Mouse (Mus musculus) embryonic fibroblast, embryonic 13.5 days (primary cell): Measurements from ENCODE around the gene Tsga10ip. TPM values are rescaled to one million over a fixed set of nuclear protein-coding genes. Genes with fewer than 3 reads are reported as not detected.
"Not testable (repeated sequence)": the region's sequence is repeated elsewhere in the genome, so short reads cannot be mapped to it uniquely, and the experiment has no call there.

Source experiments
- H3K27ac ChIP-seq: 2 replicates; pipeline ENCODE4 v1.5.1; 2012; ENCODE audit warnings: low read length, control low read depth, inconsistent platforms; ENCODE audit not compliant: insufficient read depth
- H3K4me1 ChIP-seq: 2 replicates; pipeline ENCODE4 v1.6.1; 2011; ENCODE audit warnings: low read length; ENCODE audit not compliant: control insufficient read depth, insufficient read depth
- H3K4me3 ChIP-seq: 2 replicates; pipeline ENCODE4 v1.5.1; 2011; ENCODE audit warnings: mild to moderate bottlenecking, control low read depth, low read length; ENCODE audit not compliant: insufficient read depth
- CTCF ChIP-seq: IDR thresholded peaks from 2 replicates; pipeline ENCODE4 v1.5.1; 2011; ENCODE audit warnings: mild to moderate bottlenecking, control low read depth, low read length, moderate library complexity, borderline replicate concordance; ENCODE audit not compliant: insufficient read depth
- POLR2A ChIP-seq: IDR thresholded peaks from 2 replicates; pipeline ENCODE4 v1.6.1; 2011; ENCODE audit warnings: low read depth, mild to moderate bottlenecking, control low read depth, low read length, moderate library complexity
- polyA plus RNA-seq: library from polyadenylated mRNA; stranded (reverse); fragments of >200 nt; gene quantifications from 2 replicates; pipeline ENCODE4 v1.2.4, GENCODE M21; 2011; ENCODE audit warnings: low read depth; ENCODE audit not compliant: missing spikeins, insufficient read length

Gene Tsga10ip
- polyA plus RNA-seq, 1 experiment, result not detected

DNA sequence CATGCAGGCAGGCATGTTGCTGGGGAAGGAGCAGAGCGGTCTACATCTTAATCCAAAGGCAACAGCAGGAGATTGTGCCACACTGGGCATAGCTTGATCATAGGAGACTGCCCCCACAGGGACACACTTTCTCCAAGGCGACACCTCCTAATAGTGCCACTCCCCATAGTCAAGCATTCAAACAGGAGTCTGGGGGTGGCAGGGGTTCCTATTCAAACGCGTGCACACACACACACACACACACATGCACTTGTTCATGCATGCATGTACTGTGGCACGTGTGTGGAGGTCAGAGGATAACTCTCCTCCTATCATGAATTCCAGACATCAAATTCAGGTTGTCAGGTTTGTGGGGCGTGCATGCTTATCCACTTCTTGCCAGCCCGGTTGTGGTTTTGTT, 29.6 kb downstream of the Tsga10ip start:
- Histone ChIP-seq H3K27ac (no peak overlapping the region), H3K4me3 (no peak overlapping the region), H3K4me1 (peaks cover 6% of the 10 kb centered on the region; the same call in 1 of the 2 replicates)
- TF ChIP-seq CTCF, result no peak
- TF ChIP-seq POLR2A, result no peak

GRCm38 (mm10) chr19:5370932-5371331, 31.4 kb downstream of the Tsga10ip start:
- H3K27ac ChIP-seq, result no peak overlapping the region

DNA sequence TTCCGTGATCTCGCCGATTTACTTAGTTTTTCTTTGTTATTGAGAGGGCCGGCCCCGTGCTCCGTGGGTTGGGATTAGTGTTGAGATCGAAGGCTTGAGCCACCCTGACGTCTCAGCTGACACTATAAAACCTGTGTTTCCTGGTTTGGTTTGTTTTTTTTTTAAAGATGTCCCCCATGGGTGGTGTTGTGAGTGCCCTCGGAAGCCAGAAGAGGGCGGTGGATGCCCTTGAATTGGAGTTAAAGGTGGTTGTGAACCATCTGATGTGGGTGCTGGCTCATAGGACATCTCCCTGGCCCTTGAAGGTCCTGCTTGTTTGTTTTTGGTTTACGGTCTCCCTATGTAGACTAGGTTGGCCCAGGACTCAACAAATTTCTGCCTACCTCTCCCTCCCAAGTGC, 34.9 kb downstream of the Tsga10ip start:
- Histone ChIP-seq H3K27ac (no peak overlapping the region), H3K4me1 (peaks cover 6% of the 10 kb centered on the region; the same call in 1 of the 2 replicates), H3K4me3 (peak overlapping the region; percentile 88)
- TF ChIP-seq CTCF, result no peak
- no peak for TF ChIP-seq POLR2A

More at GRCm38 (mm10) chr19:5370932-5371331, 31.4 kb downstream of the Tsga10ip start:
- TF ChIP-seq POLR2A, result no peak
- TF ChIP-seq CTCF, result no peak
- Histone ChIP-seq H3K4me1 (peaks cover 6% of the 10 kb centered on the region; the same call in 1 of the 2 replicates), H3K4me3 (no peak overlapping the region)

GRCm38 (mm10) chr19:5367053-5367359, 35.3 kb downstream of the Tsga10ip start, which contains the start of gene Banf1:
Gene Banf1, minus strand, starts transcription at chr19:5367168.
- peak within 1 kb of the TSS; percentile 88 for H3K4me3 ChIP-seq

DNA sequence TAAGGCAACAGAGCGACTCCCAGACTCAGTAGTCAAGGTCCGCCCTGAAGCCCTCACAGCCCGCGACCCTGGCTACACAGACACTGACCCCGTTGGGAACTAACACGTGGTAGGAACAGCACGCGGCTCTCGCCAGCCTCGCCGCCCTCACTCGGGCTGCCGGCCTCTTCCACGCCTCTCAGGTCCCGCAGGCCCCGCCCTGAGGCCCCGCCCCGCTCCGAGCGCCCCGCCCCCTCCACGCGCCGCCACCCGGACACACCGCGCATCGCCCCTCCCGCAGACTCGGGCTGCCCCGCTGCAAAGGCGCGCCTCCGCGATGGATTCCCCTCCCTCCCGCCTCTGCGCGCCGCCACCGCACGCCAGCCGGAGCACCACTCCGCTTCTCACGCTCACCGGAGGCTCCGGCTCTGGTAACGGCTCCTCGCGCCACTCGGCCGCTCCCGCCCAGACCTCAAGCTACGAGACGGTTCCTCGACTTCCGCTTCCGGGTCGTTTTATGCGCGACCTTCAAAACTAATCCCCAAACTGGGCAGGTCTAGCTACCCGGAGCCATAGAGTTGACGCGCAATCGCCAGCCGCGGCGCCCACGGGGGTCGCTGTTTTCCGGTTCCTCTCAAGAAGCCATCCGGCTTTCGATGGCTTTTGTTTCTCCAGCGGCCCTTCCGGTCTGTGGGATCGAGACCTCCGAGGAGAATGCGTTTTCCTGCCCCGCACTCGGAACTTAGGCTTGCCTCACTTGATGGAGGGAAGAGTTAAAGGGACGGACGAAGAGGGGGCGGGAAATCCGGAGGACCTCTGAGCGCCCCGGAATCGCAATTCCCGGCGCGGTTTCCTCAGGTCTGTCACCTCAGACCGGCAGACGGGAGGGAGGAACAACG, 35.9 kb downstream of the Tsga10ip start, which contains the start of gene Eif1ad:
Gene Eif1ad, plus strand, starts transcription at position 567 of the 878 bp plus-strand sequence.
- TF ChIP-seq POLR2A (peak; percentile 56), CTCF (no peak)
- H3K27ac ChIP-seq, result peak within 1 kb of the TSS; percentile 89
- H3K4me3 ChIP-seq, result peak within 1 kb of the TSS; percentile 88
- peaks cover 6% of the 10 kb centered on the region; the same call in 1 of the 2 replicates for H3K4me1 ChIP-seq

More at GRCm38 (mm10) chr19:5367053-5367359, 35.3 kb downstream of the Tsga10ip start, which contains the start of gene Banf1:
- Histone ChIP-seq H3K4me1 (peaks cover 6% of the 10 kb centered on the region; the same call in 1 of the 2 replicates), H3K27ac (peak within 1 kb of the TSS; percentile 89)
- TF ChIP-seq POLR2A, result peak; percentile 49; the same call in 1 of the 2 replicates
- TF ChIP-seq CTCF, result no peak

- TF ChIP-seq POLR2A (no peak), CTCF (no peak)
- H3K4me3 ChIP-seq, result peak overlapping the region; percentile 72
- no peak overlapping the region for H3K27ac ChIP-seq
- peaks cover 6% of the 10 kb centered on the region; the same call in 1 of the 2 replicates for H3K4me1 ChIP-seq
Observed at GRCm38 (mm10) chr19:5365751-5366150, 36.6 kb downstream of the Tsga10ip start.

GRCm38 (mm10) chr19:5364124-5364523, 38.2 kb downstream of the Tsga10ip start:
- Histone ChIP-seq H3K27ac (no peak overlapping the region), H3K4me1 (peaks cover 6% of the 10 kb centered on the region; the same call in 1 of the 2 replicates), H3K4me3 (no peak overlapping the region)
- TF ChIP-seq POLR2A, result no peak
- no peak for TF ChIP-seq CTCF

- no peak overlapping the region for H3K4me3 ChIP-seq
- no peak for TF ChIP-seq POLR2A
- no peak for TF ChIP-seq CTCF
- H3K27ac ChIP-seq, result no peak overlapping the region
- no peaks in the 10 kb centered on the region for H3K4me1 ChIP-seq
Observed at GRCm38 (mm10) chr19:5362186-5362585, 40.1 kb downstream of the Tsga10ip start.

- H3K4me1 ChIP-seq, result no peaks in the 10 kb centered on the region
- no peak overlapping the region for H3K4me3 ChIP-seq
- TF ChIP-seq CTCF (no peak), POLR2A (no peak)
- no peak overlapping the region for H3K27ac ChIP-seq
Observed at GRCm38 (mm10) chr19:5356080-5356479, 46.2 kb downstream of the Tsga10ip start.

DNA sequence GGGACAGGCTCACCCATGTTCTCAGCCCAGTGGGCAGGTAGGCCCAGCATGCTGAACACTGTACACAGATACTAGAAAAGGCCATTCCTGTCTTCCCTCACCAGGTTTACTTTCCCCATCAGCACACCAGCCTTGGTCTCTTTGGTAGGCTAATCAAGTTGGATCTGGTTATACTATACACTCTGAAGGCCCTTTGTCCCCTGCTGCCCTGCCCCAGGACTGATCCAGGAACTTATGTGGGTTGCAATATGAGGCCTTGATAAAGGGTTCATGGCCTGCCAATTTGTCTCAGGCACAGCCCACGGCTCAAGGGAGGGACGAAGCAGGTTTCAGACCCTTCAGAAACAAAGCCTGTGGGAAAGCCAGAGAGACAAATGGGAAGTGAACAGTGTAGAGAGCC, 48.7 kb downstream of the Tsga10ip start:
- Histone ChIP-seq H3K4me1 (0 out of 2 replicates have a peak, but pooled peaks cover 2% of the 10 kb centered on the region), H3K27ac (no peak overlapping the region), H3K4me3 (no peak overlapping the region)
- no peak for TF ChIP-seq POLR2A
- no peak for TF ChIP-seq CTCF

DNA sequence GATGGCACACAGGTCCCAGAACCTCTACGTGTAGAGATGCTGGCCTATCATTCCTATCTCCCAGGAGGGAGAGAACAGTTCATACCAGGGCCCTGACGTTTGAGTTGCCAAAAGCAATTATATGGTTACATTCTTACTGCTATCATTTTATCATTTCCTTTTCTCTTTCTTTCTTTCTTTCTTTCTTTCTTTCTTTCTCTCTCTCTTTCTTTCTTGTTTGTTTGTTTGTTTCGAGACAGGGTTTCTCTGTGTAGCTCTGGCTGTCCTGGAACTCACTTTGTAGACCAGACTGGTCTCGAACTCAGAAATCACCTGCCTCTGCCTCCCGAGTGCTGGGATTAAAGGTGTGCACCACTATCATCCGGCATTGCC, 52.8 kb downstream of the Tsga10ip start, which contains the start of gene Cst6:
Gene Cst6, minus strand, starts transcription at position 73 of the 372 bp plus-strand sequence.
- H3K4me1 ChIP-seq, result peaks cover 10% of the 10 kb centered on the region
- H3K4me3 ChIP-seq, H3K27ac ChIP-seq: not testable (repeated sequence)
